Mouse (Mus musculus): ENCODE data around the gene Irf6. TPM values are rescaled to one million over a fixed set of nuclear protein-coding genes. Genes with fewer than 3 reads are reported as not detected.
A peak's percentile ranks its signal among the peaks of the same experiment; 100 is the strongest.

Gene Irf6
- polyA plus RNA-seq, 1 experiment from 2014 or later = 15.4 TPM

GRCm38 (mm10) chr1:193130456-193130825, 22.5 kb upstream of the Irf6 start:
- WGBS = 31% methylated on average over 11 of the region's 11 CpGs
- no peaks in the 10 kb centered on the region; the same call in 1 of the 2 replicates for H3K36me3 ChIP-seq (replicated peaks; ENCODE audit: control insufficient read depth, insufficient read depth, low read depth, low read length)
- DNase-seq (ENCODE audit: low spot score) = no peak
- H3K27me3 ChIP-seq (ENCODE audit: control insufficient read depth, insufficient read depth, low read length) = no peaks in the 10 kb centered on the region
- H3K9me3 ChIP-seq (replicated peaks; ENCODE audit: control insufficient read depth, low read length) = no peaks in the 10 kb centered on the region
- H3K9ac ChIP-seq (replicated peaks; ENCODE audit: low read length) = peak overlapping the region; percentile 38
- H3K27ac ChIP-seq (replicated peaks; ENCODE audit: low read depth, low read length) = no peak overlapping the region
- peak; percentile 53 for ATAC-seq (replicated peaks; ENCODE audit: insufficient number of reproducible peaks, low FRiP score, low TSS enrichment, low read depth)
- no peaks in the 10 kb centered on the region for H3K4me1 ChIP-seq (ENCODE audit: control insufficient read depth, insufficient read depth, low read length)
- H3K4me2 ChIP-seq (ENCODE audit: low read depth, low read length) = peak overlapping the region; percentile 26
- H3K4me3 ChIP-seq (ENCODE audit: low read depth, low read length) = no peak overlapping the region; the same call in 1 of the 2 replicates

GRCm38 (mm10) chr1:193130839-193131238, 22.1 kb upstream of the Irf6 start:
- Histone ChIP-seq H3K4me1 (ENCODE audit: control insufficient read depth, insufficient read depth, low read length) (no peaks in the 10 kb centered on the region), H3K9me3 (replicated peaks; ENCODE audit: control insufficient read depth, low read length) (no peaks in the 10 kb centered on the region), H3K4me3 (ENCODE audit: low read depth, low read length) (no peak overlapping the region), H3K27ac (replicated peaks; ENCODE audit: low read depth, low read length) (no peak overlapping the region), H3K9ac (replicated peaks; ENCODE audit: low read length) (peak overlapping the region; percentile 38), H3K27me3 (ENCODE audit: control insufficient read depth, insufficient read depth, low read length) (no peaks in the 10 kb centered on the region), H3K4me2 (ENCODE audit: low read depth, low read length) (no peak overlapping the region; the same call in 1 of the 2 replicates), H3K36me3 (replicated peaks; ENCODE audit: control insufficient read depth, insufficient read depth, low read depth, low read length) (no peaks in the 10 kb centered on the region; the same call in 1 of the 2 replicates)
- ATAC-seq (replicated peaks; ENCODE audit: insufficient number of reproducible peaks, low FRiP score, low TSS enrichment, low read depth) (no peak), DNase-seq (ENCODE audit: low spot score) (no peak)
- 84% methylated on average over 8 of the region's 8 CpGs for WGBS

GRCm38 (mm10) chr1:193131311-193131948, 21.5 kb upstream of the Irf6 start:
- no peak overlapping the region for H3K27ac ChIP-seq (replicated peaks; ENCODE audit: low read depth, low read length)
- H3K4me1 ChIP-seq (ENCODE audit: control insufficient read depth, insufficient read depth, low read length) = no peaks in the 10 kb centered on the region
- no peak overlapping the region for H3K4me3 ChIP-seq (ENCODE audit: low read depth, low read length)
- 76% methylated on average over 6 of the region's 6 CpGs for WGBS
- no peak overlapping the region for H3K9ac ChIP-seq (replicated peaks; ENCODE audit: low read length)
- ATAC-seq (replicated peaks; ENCODE audit: insufficient number of reproducible peaks, low FRiP score, low TSS enrichment, low read depth) = no peak
- no peak overlapping the region for H3K4me2 ChIP-seq (ENCODE audit: low read depth, low read length)
- H3K36me3 ChIP-seq (replicated peaks; ENCODE audit: control insufficient read depth, insufficient read depth, low read depth, low read length) = no peaks in the 10 kb centered on the region; the same call in 1 of the 2 replicates
- no peaks in the 10 kb centered on the region for H3K27me3 ChIP-seq (ENCODE audit: control insufficient read depth, insufficient read depth, low read length)
- no peak for DNase-seq (ENCODE audit: low spot score)
- H3K9me3 ChIP-seq (replicated peaks; ENCODE audit: control insufficient read depth, low read length) = no peaks in the 10 kb centered on the region

GRCm38 (mm10) chr1:193132385-193132784, 20.5 kb upstream of the Irf6 start:
- DNase-seq (ENCODE audit: low spot score) (no peak), ATAC-seq (replicated peaks; ENCODE audit: insufficient number of reproducible peaks, low FRiP score, low TSS enrichment, low read depth) (no peak)
- H3K27ac ChIP-seq (replicated peaks; ENCODE audit: low read depth, low read length) = no peak overlapping the region

GRCm38 (mm10) chr1:193133726-193134125, 19.2 kb upstream of the Irf6 start:
- H3K9me3 ChIP-seq (replicated peaks; ENCODE audit: control insufficient read depth, low read length) = no peaks in the 10 kb centered on the region
- no peaks in the 10 kb centered on the region for H3K36me3 ChIP-seq (replicated peaks; ENCODE audit: control insufficient read depth, insufficient read depth, low read depth, low read length)
- H3K4me3 ChIP-seq (ENCODE audit: low read depth, low read length) = no peak overlapping the region
- no peak for ATAC-seq (replicated peaks; ENCODE audit: insufficient number of reproducible peaks, low FRiP score, low TSS enrichment, low read depth)
- WGBS = 83% methylated on average over 1 of the region's 1 CpGs
- H3K9ac ChIP-seq (replicated peaks; ENCODE audit: low read length) = no peak overlapping the region
- no peak for DNase-seq (ENCODE audit: low spot score)
- no peaks in the 10 kb centered on the region for H3K27me3 ChIP-seq (ENCODE audit: control insufficient read depth, insufficient read depth, low read length)
- H3K4me2 ChIP-seq (ENCODE audit: low read depth, low read length) = no peak overlapping the region
- H3K27ac ChIP-seq (replicated peaks; ENCODE audit: low read depth, low read length) = no peak overlapping the region
- H3K4me1 ChIP-seq (ENCODE audit: control insufficient read depth, insufficient read depth, low read length) = no peaks in the 10 kb centered on the region

More at GRCm38 (mm10) chr1:193132385-193132784, 20.5 kb upstream of the Irf6 start:
- Histone ChIP-seq H3K9ac (replicated peaks; ENCODE audit: low read length) (no peak overlapping the region), H3K36me3 (replicated peaks; ENCODE audit: control insufficient read depth, insufficient read depth, low read depth, low read length) (no peaks in the 10 kb centered on the region; the same call in 1 of the 2 replicates), H3K4me3 (ENCODE audit: low read depth, low read length) (no peak overlapping the region), H3K9me3 (replicated peaks; ENCODE audit: control insufficient read depth, low read length) (no peaks in the 10 kb centered on the region), H3K4me1 (ENCODE audit: control insufficient read depth, insufficient read depth, low read length) (no peaks in the 10 kb centered on the region), H3K4me2 (ENCODE audit: low read depth, low read length) (no peak overlapping the region), H3K27me3 (ENCODE audit: control insufficient read depth, insufficient read depth, low read length) (no peaks in the 10 kb centered on the region)

- no peak overlapping the region for H3K4me3 ChIP-seq (ENCODE audit: low read depth, low read length)
- no peak for DNase-seq (ENCODE audit: low spot score)
- no peaks in the 10 kb centered on the region for H3K9me3 ChIP-seq (replicated peaks; ENCODE audit: control insufficient read depth, low read length)
- H3K27ac ChIP-seq (replicated peaks; ENCODE audit: low read depth, low read length) = no peak overlapping the region
- no peak overlapping the region for H3K4me2 ChIP-seq (ENCODE audit: low read depth, low read length)
- WGBS = 26% methylated on average over 7 of the region's 7 CpGs
- no peaks in the 10 kb centered on the region for H3K36me3 ChIP-seq (replicated peaks; ENCODE audit: control insufficient read depth, insufficient read depth, low read depth, low read length)
- no peaks in the 10 kb centered on the region for H3K4me1 ChIP-seq (ENCODE audit: control insufficient read depth, insufficient read depth, low read length)
- no peak overlapping the region for H3K9ac ChIP-seq (replicated peaks; ENCODE audit: low read length)
- H3K27me3 ChIP-seq (ENCODE audit: control insufficient read depth, insufficient read depth, low read length) = no peaks in the 10 kb centered on the region
- ATAC-seq (replicated peaks; ENCODE audit: insufficient number of reproducible peaks, low FRiP score, low TSS enrichment, low read depth) = no peak
These were observed 14.8 kb upstream of the Irf6 start for GRCm38 (mm10) chr1:193138087-193138486.

GRCm38 (mm10) chr1:193138669-193139068, 14.2 kb upstream of the Irf6 start:
- no peaks in the 10 kb centered on the region for H3K36me3 ChIP-seq (replicated peaks; ENCODE audit: control insufficient read depth, insufficient read depth, low read depth, low read length)
- WGBS = 62% methylated on average over 3 of the region's 3 CpGs
- ATAC-seq (replicated peaks; ENCODE audit: insufficient number of reproducible peaks, low FRiP score, low TSS enrichment, low read depth) = no peak
- no peak overlapping the region for H3K4me3 ChIP-seq (ENCODE audit: low read depth, low read length)
- H3K4me2 ChIP-seq (ENCODE audit: low read depth, low read length) = no peak overlapping the region
- no peaks in the 10 kb centered on the region for H3K9me3 ChIP-seq (replicated peaks; ENCODE audit: control insufficient read depth, low read length)
- no peak overlapping the region for H3K27ac ChIP-seq (replicated peaks; ENCODE audit: low read depth, low read length)
- H3K4me1 ChIP-seq (ENCODE audit: control insufficient read depth, insufficient read depth, low read length) = no peaks in the 10 kb centered on the region
- H3K27me3 ChIP-seq (ENCODE audit: control insufficient read depth, insufficient read depth, low read length) = no peaks in the 10 kb centered on the region
- no peak overlapping the region for H3K9ac ChIP-seq (replicated peaks; ENCODE audit: low read length)
- no peak for DNase-seq (ENCODE audit: low spot score)

- no peak overlapping the region for H3K4me3 ChIP-seq (ENCODE audit: low read depth, low read length)
- no peak for ATAC-seq (replicated peaks; ENCODE audit: insufficient number of reproducible peaks, low FRiP score, low TSS enrichment, low read depth)
- no peaks in the 10 kb centered on the region for H3K36me3 ChIP-seq (replicated peaks; ENCODE audit: control insufficient read depth, insufficient read depth, low read depth, low read length)
- no peak overlapping the region for H3K9ac ChIP-seq (replicated peaks; ENCODE audit: low read length)
- no peak overlapping the region for H3K4me2 ChIP-seq (ENCODE audit: low read depth, low read length)
- H3K27ac ChIP-seq (replicated peaks; ENCODE audit: low read depth, low read length) = no peak overlapping the region; the same call in 1 of the 2 replicates
- 69% methylated on average over 7 of the region's 7 CpGs for WGBS
- H3K9me3 ChIP-seq (replicated peaks; ENCODE audit: control insufficient read depth, low read length) = no peaks in the 10 kb centered on the region
- no peaks in the 10 kb centered on the region for H3K4me1 ChIP-seq (ENCODE audit: control insufficient read depth, insufficient read depth, low read length)
- no peaks in the 10 kb centered on the region for H3K27me3 ChIP-seq (ENCODE audit: control insufficient read depth, insufficient read depth, low read length)
- DNase-seq (ENCODE audit: low spot score) = peak; percentile 42
These were observed 11.8 kb upstream of the Irf6 start for GRCm38 (mm10) chr1:193141118-193141517.

Data from embryonic facial prominence, embryonic 11.5 days (tissue).